Mouse (Mus musculus): ENCODE results near the gene Vegfb.
"Not testable (repeated sequence)": the region's sequence is repeated elsewhere in the genome, so short reads cannot be mapped to it uniquely, and the experiment has no call there.

Vegfb gene

GRCm38 (mm10) chr19:6992011-6992858 is 4.8 kb upstream of the Vegfb start, which contains the start of gene Dnajc4:
Gene Dnajc4, minus strand, starts transcription at chr19:6992572.
- DNase-seq (ENCODE audit: low read depth): peak; percentile 98

DNA sequence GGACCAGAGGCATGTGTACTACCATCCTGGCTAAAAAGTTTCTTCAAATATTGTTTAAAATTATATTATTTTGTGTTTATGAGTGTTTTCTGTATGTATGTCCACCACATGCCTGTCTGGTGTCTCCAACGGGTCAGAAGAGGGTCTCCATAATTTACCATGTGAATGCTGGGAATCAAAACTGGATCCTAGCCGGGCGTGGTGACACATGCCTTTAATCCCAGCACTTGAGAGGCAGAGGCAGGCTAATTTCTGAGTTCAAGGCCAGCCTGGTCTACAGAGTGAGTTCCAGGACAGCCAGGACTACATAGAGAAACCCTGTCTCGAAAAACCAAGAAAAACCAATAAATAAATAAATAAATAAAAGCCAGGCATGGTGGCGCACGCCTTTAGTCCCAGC is 3.7 kb upstream of the Vegfb start:
- not testable (repeated sequence) for DNase-seq (ENCODE audit: low read depth)

DNA sequence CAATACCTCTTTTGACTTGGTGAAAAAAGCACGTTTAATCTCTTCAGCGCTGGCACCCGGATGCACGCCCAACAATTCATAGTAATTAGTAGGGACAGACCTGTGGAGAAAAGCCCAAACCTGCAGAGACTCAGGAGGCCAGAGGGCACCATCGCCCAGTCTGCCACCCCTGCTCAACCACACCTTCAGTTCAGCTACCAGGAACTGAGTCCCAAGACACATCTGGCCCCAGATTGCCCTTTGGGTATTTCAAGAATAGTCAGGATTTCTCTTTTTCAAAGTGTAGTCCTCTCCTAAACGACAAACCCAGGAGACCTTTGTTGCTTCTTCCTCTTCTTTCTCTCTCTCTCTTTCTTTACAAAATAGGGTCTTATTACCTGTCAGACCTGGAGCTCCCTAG is 3.3 kb upstream of the Vegfb start:
- no peak for DNase-seq (ENCODE audit: low read depth)

DNA sequence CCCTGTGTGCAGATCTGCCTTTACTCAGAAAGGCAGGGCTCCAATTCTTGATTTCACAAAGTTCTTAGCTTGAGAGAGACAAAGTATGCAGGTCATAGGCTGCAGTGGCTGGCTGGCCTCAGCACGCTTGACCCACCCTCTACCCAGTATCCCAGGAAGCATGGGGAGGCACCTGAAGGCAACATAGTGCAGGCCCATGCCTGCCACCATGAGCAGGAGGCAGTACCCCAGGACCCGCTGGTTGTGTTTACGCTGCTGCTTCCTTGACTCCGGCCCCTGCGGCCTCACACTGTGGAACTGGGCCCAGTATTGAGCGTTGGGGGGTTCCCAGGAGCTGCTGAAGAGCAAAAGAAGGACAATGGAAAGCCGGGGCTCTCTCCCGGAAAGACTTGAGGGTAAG is 1.8 kb upstream of the Vegfb start:
- DNase-seq (ENCODE audit: low read depth): no peak

DNA sequence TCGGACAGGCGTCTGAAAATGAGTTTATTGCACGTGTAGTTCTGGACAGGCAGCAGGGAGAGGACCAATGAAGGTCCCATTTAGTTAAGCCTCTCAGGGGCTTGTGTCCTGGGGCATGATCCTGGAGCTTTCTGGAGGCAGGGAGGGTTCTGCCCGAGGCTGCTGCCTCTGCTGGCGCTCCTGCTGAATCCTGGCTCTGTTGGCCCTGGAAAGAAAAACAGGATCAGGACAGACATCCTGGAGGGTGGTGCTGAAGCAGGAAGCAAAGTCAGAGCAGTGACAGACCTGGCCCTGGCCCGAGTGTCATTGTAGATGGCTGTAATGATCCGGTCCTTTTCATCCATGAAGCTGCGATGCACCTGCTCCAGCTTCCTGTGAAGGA is 444 bp upstream of the Vegfb start:
- DNase-seq (ENCODE audit: low read depth): no peak

DNA sequence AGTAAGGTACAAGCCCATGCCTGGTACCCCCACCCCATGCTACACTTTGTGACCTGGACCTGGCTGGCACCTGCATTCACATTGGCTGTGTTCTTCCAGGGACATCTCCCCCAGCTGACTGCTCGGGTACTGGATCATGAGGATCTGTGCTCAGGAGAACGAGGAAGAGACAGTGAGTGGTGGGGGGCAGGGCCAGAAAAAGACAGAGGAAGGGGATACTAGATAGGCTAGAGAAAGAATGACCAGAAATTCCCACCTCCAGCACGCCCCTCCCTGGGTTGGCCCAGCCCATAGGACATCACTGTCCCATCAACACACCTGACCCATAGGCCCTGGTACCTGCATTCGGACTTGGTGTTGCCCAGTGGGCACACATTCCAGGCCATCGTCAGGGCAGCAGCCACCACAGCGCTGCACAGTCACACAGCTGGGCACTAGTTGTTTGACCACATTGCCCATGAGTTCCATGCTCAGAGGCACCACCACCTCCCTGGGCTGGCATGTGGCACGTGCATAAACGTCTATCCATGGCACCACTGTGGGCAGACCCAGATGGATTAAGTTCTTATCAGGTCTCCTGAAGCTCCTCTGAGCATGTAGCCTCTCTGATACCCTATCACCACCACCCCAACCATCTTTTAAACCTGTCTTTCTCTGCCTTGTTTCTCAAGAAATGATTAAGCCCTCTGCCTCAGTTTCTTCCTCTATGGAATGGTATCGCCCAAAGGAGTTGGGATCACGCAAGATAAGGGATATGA is 1.3 kb downstream of the Vegfb start:
- DNase-seq (ENCODE audit: low read depth): no peak

- DNase-seq (ENCODE audit: low read depth): no peak
Observed at GRCm38 (mm10) chr19:6985300-6985699, 2.2 kb downstream of the Vegfb start.

- no peak for DNase-seq (ENCODE audit: low read depth)
Observed at GRCm38 (mm10) chr19:6983621-6984020, 3.8 kb downstream of the Vegfb start.

- no peak for DNase-seq (ENCODE audit: low read depth)
Observed at GRCm38 (mm10) chr19:6981465-6981864, 6.0 kb downstream of the Vegfb start.

GRCm38 (mm10) chr19:6980381-6981093 is 6.9 kb downstream of the Vegfb start, which contains the start of gene Fkbp2:
Gene Fkbp2, minus strand, starts transcription at chr19:6980501.
- DNase-seq (ENCODE audit: low read depth): peak; percentile 98

- DNase-seq (ENCODE audit: low read depth): peak; percentile 99
Observed at GRCm38 (mm10) chr19:6979486-6980380, 7.7 kb downstream of the Vegfb start.

DNA sequence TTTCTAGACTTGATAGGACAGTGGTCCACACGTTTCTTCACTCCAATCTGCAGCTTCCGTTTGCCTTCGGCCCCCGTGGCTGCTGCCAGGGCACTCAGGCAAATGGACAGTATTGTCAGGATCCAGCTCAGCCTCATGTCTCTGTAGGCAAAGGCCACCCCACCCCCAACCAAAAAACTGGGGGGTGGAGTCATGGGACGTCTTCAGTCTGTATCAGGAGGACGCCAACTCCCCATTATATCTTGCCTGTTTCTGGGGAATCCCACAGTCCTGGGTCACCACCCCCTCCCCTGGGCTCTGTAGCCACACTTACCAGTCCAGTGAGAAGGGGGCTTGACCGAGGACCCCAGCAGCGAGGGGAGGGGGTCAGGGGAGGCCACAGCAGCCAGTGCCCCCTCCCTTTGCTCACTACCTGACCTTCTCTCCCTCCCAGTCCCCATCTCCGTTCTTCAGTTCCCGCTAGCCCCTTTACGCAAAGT is 8.4 kb downstream of the Vegfb start:
- DNase-seq (ENCODE audit: low read depth): no peak

- DNase-seq (ENCODE audit: low read depth): no peak
Observed at GRCm38 (mm10) chr19:6978639-6978974, 8.8 kb downstream of the Vegfb start.

DNA sequence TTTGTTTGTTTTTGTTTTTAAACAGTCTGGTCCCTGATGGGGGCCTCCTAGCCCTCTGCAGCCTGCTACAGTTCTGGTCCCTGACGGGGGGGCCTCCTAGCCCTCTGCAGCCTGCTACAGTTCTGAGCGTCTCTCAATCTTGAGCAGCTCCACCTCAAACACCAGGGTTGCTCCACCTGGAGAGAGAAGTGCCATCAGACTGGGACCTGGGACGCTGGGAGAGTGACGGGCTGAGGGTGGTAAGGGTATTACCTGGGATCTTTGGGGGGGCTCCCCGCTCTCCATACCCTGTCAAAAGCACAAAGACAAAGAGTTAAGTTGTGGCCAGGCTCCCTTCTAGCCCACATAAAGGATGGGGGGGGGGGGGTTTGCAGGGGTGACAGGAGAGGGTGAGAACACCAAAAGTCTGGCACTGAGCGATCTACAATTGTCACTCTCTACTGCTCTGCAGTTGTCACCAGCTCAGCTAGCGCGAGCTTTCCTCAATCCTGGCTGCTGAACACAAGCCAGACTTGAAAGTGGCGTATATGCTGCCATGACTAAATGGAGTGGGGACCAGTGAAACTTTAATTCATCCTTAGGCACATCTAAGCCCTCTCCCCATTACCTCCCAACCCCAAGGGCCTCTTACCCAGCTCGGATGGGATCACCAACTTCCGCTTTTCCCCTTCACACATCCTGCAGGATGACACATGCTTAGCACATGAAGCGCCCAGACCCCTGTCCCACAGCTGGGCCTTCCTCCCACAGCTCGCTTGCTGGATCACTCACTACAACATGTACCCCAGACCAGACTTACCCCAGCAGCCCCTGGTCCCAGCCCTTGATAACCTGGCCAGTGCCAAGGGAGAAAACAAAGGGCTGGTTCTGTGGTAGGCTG is 9.5 kb downstream of the Vegfb start:
- no peak for DNase-seq (ENCODE audit: low read depth)

- DNase-seq (ENCODE audit: low read depth): no peak
Observed at GRCm38 (mm10) chr19:6975537-6976521, 11.6 kb downstream of the Vegfb start, which contains the start of gene Plcb3. Gene Plcb3, minus strand, starts transcription at chr19:6976470.

DNA sequence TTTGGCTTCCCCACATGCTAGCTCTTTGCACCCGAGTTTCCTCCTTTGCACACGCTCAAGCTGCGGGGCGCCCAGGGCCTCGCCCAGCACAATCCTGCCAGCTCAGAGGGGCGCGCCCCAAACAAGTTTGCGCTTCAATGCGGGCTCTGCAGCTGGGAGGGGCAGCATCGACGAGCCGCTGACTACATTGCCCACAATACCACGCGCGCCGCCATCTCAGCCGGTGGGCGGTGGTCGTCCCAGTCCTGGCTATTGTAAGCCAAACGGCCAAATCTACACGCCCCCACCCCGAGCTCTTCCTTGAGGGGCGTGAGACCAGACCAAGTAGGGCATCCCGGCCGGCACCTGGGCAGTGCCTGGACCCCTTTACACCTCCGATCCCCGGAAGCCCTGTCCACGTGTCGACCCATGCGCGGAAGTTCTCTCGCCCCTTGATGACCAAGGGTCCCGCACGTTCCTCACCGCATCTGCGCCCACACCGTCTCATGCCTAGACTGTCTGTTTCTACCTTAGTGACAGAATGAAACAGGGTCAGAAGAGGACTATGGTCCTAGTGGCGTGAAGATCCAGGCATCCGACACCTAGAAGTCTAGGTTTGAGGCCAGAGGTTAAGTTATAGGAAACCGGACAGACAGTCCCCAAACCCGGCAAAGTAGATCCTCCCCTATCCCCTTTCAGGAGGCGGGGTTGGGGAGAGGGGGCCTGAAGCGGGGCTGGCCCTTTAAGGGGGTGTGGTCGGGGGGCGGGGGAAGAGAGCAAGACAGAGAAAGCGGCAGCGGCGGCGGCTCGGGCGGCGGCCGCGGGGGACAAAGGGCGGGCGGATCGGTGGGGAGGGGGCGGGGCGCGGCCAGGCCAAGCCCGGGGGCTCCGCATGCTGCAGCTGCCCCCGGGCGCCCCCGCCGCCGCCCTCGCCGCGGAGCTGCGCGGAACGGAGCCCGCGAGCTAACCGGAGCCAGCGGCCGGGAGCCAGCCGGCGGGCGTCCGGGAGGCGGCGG is 12.9 kb downstream of the Vegfb start, which contains the start of gene Ppp1r14b:
Gene Ppp1r14b (plus strand): TSS at position 758 of the 995 bp plus-strand sequence.
- peak; percentile 84 for DNase-seq (ENCODE audit: low read depth)

DNA sequence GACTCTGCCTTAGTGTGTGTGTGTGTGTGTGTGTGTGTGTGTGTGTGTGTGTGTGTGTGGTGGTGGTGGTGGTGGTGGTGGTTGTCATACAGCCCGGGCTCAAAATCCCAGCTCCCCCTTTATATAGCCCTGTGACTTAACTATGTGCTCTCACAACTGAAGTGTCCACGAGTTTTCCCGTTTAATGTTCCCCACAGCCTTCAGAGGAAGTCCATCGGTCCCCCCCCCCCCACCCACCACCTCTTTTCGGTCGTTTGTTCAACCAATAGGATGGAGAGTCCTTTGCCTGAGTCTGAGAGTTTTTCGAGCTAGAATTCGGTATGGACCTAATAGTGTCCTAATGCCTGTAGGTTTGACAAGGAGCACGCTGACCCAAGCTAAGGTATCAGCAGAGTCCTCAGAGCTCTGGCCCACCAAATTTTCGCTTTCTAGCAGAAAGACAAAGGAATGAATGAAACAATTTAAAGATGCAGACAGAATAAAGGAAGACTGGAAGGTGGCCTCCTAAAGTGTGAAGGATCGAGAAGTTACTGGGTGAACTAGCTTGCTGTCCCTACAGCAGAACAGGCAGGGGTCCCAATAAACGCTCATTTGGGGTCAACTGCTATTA is 13.8 kb downstream of the Vegfb start:
- DNase-seq (ENCODE audit: low read depth): no peak

Data from c-Kit-positive CD71-negative TER-119-negative erythroid progenitor cells, embryonic 14.5 days (primary cell).